Mouse (Mus musculus) inflammation-experienced regulatory T-cells, adult 16 weeks (primary cell): ENCODE results near the gene Olfr877. TPM values are rescaled to one million over a fixed set of nuclear protein-coding genes. Genes with fewer than 3 reads are reported as not detected.

Source experiments
- polyA plus RNA-seq: library from polyadenylated mRNA; unstranded; fragments of 100-300 nt; shearing (Covaris generic); gene quantifications from one replicate; pipeline ENCODE4 v1.2.1, GENCODE M21; 2017

The Olfr877 gene
- not detected for polyA plus RNA-seq

GRCm38 (mm10) chr9:37853969-37854368, at the start of gene Olfr877:
TSS of gene Olfr877 (plus strand) at chr9:37854269.

GRCm38 (mm10) chr9:37896661-37897060, 42.6 kb downstream of the Olfr877 start, which contains the start of gene Olfr145:
TSS of gene Olfr145 (plus strand) at chr9:37896724.

Other genes starting within 250 kb of the Olfr877 start
- not detected for gene Spa17, start 240.5 kb upstream of the Olfr877 start, polyA plus RNA-seq
- 168 TPM for gene Tbrg1, start 197.0 kb upstream of the Olfr877 start, polyA plus RNA-seq
- not detected for gene Panx3, start 185.0 kb upstream of the Olfr877 start, polyA plus RNA-seq
- gene Olfr160, start 138.0 kb upstream of the Olfr877 start, polyA plus RNA-seq, result not detected
- gene Olfr874, start 109.2 kb upstream of the Olfr877 start, polyA plus RNA-seq, result not detected
- gene Olfr875, start 82.4 kb upstream of the Olfr877 start, polyA plus RNA-seq, result not detected
- gene Olfr876, start 51.2 kb upstream of the Olfr877 start, polyA plus RNA-seq, result not detected
- not detected for gene Olfr145, start 42.5 kb downstream of the Olfr877 start, polyA plus RNA-seq
- gene Olfr878, start 63.6 kb downstream of the Olfr877 start, polyA plus RNA-seq, result not detected
- gene Olfr881, start 137.6 kb downstream of the Olfr877 start, polyA plus RNA-seq, result not detected
- gene Olfr883, start 171.5 kb downstream of the Olfr877 start, polyA plus RNA-seq, result not detected
- not detected for gene Olfr884, start 192.3 kb downstream of the Olfr877 start, polyA plus RNA-seq
- gene Olfr885, start 207.1 kb downstream of the Olfr877 start, polyA plus RNA-seq, result not detected
- not detected for gene Olfr887, start 229.8 kb downstream of the Olfr877 start, polyA plus RNA-seq